Mouse (Mus musculus) urinary bladder, postnatal 36 days (tissue): ENCODE results near the gene Avpi1.

Source experiments
- DNase-seq, 2 experiments: peaks; one replicate each; pipeline ENCODE4 v3.0.0; 2022; ENCODE audit warnings: low spot score in 2 of 2, mixed read lengths in 1 of 2

The Avpi1 gene

DNA sequence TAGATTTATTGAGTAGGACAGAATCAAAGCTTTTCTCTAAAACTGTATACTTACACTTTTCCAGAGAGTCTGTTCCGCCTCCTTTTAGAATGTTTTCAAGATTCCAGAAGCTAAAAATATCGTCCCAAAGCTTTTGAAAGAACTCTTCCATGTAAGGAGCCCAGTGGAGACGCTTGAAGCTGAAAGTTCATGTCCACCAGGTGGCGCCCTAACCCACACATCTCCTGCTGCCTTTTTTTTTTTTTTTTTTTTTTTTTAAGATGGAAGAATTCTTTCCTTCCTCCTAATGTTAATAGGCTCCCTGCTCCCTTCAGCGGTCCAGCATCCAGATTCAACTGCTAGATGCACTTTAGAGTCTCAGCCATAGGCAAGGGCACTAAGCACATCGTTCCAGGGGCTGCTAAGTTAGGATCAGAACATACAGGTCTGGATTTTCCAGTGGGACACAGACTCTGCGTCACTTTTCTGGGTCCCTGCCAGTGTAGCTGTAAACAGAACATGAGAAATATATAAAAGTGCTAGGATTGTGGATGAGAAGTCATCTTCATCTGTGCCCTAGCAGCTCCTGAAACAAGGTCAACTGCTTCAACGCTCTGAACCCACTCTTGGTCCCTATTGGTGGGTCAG, 15.8 kb upstream of the Avpi1 start:
- peak; percentile 75 to 82 for DNase-seq

DNA sequence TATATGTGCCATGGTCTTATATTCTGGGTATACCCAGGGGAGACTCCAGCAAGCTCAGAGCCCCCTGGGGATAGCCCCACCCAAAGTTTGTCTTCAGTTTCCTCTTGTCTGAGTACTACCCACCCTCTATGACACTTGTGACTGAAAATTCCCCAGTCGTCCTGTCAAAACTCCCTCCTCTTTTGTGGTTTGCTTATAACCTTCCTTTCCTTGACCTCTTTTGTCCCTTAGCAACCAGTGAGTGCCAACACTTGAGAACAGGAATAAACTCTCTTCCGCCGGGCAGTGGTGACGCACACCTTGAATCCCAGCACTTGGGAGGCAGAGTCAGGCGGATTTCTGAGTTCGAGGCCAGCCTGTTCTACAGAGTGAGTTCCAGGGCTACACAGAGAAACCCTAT, 15.2 kb upstream of the Avpi1 start:
- no peak for DNase-seq

DNA sequence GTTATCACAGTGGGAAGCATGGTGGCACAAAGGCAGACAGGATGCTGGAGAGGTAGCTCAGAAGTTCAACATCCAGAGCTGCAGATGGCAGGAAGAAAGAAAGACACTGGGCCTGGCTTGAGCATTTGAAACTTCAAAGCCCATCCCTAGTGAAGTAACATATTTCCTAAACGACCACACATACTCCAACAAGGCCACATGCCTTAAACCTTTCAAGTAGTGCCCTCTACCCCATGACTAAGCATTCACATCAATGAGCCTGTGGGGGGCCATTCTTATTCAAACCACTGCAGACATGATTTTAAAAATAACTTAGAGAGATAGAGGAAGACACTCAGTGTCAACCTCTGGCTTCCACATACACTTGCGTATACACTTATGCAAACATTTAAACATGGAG, 13.9 kb upstream of the Avpi1 start:
- no peak for DNase-seq

DNA sequence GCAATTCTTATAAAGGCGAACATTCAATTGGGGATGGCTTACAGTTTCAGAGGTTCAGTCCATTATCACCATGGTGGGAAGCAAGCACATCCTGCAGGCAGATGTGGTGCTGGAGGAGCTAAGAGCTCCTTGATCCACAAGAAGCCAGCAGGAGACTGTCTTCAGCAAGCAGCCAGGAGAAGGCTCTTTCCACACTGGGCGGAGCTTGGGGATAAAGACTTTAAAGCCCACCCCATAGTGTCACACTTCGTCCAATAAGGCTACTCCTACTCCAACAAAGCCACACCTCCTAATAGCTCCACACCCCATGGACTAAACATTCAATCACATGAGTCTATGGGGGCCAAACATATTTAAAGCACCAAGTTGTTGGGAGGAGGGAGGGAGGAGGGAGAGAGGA, 13.1 kb upstream of the Avpi1 start:
- DNase-seq = no peak

DNA sequence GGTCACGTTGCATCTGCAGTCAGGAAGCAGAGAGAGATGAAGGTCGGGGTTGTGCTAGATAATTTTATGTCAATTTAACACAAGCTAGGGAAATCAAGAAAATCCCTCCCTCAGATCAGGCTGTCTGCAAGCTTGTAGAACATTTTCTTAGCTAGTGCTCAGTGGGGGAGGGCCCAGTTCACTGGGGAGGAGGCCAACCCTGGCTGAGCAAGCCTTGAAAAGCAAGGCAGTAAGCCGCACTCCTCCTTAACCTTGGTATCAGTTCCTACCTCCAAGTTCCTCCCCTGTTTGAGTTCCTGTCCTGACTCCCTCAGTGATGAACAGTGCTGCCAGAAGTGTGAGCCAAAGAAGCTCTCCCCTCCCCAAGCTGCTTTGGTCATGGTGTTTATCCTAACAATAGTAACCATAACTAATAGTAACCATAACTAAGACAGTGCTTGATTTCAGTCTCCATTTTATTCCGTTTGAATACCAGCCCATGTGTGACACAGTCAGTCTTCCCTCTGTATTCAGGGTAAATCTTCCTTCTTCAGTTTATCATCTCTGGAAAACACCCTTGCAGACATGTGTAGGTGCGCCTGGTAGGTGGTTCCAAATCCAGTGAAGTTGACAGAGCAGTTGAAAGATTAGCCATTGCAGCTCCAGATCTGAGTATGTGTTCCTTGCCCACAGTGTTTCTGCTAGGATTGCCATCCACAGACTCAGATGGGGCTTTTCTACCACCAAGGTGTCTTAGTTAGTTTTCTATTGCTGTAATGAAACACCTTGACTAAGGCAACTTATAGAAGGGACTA, 11.1 kb upstream of the Avpi1 start:
- DNase-seq = no peak

DNA sequence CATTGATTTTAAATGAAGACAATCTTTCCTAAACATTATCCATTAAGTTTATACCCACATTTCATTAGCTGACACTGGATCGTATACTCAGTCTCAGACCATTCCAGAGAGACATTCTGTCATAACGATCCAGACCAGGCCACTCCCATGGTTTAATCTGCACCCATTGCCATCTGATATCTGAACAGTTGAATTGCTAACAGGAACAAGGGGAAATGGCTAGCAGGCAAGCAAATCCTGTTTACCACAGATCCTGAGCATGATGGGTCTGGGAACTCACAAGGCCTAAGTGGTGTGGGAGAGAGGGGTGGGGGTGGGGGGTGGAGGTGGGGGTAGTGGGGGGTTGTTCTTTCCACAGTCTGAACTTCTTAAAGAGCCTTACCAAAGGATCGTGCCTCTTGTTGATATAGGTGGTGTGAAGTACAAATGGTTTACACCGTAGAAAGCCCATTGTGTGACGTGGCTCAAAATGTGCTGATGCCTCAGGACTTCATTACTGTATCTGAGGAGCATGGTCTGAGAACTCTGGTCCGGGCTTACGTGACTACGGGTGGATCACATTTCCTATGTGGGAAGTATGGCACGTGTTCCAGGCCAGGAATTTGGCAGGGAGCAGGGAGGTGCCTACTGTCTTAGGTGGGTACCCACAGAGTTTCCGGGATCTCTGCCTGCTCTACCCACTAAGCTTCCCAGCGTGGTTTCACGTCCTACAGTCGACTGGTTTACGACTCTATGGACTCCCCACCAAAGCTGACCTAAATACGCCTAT, 9.8 kb upstream of the Avpi1 start:
- no peak for DNase-seq

DNA sequence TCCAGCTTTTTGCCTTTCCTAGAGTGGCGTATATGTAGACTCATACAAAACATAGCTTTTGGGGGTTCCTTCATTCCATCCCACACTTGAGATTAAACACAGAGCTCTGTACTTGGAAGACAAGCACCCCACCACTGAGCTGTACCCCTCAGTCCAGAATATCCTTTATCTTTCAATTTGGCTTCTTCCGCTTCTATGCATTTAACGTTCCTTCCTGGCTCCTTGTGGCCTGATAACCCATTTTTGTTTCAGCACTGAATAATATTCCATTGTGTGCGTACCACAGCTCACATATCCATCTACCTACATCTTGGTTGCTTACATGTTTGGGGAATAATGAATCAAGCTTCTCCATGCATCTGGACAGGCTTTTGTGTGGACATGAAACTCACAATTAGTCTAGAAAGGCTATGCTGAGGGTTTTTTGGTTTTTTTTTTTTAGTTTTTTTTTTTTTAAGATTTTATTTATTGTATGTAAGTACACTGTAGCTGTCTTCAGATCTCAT, 8.4 kb upstream of the Avpi1 start:
- no peak for DNase-seq

DNA sequence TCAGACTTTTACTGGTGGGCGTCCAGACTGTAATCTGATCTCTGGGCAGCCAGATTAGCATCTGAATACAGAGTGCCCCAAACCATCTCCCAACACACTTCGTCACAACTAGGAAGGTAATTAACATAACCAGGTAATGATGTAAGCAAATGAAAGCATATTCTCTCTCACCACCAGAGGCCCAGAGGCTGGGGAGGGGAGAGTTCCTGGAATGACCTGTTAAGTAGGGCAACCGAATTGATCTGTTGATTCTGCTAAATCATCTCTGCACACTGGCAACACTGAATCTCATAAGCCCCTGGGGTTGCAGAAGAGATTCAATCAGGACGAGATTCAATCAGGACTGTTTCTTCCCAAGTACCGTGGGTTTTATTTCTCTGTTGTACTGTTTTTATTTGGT, 7.3 kb upstream of the Avpi1 start:
- no peak for DNase-seq

DNA sequence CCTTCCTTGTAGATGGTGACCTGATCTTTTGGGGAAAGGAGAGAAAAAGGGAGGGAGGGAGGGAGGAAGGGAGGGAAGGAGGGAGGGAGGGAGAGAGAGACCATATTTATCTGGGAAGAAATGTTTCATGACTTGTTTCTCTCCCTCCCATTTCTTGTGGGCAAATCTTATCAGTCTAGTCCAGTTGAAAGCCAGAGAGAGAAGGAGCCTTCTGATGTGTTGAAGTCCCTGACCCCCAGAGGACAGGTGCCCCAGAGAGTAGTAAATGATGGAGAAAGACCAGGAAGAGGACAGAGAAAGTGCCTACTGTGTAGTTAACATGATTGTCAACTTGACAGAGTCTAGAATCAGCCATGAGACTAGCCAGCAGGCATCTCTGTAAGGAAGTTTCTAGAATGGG, 6.2 kb upstream of the Avpi1 start:
- no peak for DNase-seq

DNA sequence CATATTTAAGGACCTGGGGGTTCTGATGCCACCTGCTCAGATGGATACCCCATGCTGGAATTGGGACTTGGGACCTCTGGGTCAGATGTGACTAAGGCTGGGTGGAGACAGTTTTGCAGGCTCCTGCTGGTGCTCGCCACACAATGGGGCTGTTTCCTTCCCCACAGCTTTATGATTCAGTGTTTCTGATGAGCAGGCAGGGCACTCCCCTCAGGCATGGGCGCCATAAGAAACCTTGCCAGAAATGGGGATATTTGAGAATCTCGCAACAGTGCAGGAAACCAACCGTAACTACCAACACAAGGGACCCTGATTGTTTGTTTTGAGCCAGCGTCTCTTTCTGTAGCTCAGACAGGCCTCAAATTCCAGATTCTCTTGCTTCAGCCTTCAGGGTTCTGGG, 2.2 kb upstream of the Avpi1 start:
- no peak for DNase-seq

DNA sequence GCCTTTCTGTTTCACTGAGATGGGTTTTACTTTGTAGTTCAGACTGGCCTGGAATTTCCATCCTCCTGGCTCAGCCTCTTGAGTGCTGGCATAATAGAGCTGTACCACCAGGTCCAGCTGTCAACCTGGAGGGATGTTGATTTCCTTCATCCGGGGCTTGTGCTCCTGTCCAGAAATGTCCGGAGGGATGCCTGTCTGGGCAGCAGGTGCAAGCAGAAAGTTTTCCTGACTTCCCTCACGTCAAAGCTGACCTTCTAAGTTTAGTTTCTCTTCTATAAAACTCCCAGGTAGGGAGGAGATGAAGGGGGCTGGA, 1.4 kb upstream of the Avpi1 start:
- DNase-seq = no peak

DNA sequence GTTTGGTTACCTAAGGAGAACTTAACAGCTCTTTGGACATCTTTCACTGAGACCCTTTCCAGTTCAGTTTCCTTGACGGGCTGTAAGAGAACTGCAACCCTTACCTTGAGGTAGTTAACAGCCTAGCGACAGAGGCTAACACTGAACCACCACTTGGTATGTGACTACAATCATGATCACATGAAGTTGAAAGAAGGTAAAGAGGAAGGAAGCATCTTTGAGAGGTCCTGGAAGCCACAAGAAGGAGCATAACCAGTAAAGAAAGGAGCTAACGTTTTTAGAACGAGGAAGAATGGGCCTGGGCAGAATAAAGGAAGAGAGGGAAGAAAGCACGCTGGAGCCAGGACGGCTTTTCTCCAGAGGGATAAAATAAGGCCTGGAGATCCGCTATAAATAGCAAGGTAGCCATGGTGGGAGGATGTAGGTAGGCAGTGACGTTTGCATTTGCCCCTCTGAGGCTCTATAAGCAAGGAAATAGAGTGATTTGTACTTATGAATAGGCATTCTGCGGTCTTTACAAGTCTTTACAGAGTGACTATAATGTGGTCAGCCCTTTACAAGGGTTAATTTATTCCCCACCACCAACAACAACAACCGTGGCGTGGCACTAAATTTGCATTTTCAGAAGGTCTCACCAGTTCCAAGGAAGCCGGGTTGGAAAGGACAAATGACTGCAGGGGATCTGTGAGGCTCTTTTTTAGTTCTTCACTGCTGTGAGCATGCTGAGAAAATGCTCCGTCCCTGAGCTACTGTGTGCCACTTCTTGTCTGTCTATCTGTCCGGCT, 842 bp upstream of the Avpi1 start:
- no peak for DNase-seq

DNA sequence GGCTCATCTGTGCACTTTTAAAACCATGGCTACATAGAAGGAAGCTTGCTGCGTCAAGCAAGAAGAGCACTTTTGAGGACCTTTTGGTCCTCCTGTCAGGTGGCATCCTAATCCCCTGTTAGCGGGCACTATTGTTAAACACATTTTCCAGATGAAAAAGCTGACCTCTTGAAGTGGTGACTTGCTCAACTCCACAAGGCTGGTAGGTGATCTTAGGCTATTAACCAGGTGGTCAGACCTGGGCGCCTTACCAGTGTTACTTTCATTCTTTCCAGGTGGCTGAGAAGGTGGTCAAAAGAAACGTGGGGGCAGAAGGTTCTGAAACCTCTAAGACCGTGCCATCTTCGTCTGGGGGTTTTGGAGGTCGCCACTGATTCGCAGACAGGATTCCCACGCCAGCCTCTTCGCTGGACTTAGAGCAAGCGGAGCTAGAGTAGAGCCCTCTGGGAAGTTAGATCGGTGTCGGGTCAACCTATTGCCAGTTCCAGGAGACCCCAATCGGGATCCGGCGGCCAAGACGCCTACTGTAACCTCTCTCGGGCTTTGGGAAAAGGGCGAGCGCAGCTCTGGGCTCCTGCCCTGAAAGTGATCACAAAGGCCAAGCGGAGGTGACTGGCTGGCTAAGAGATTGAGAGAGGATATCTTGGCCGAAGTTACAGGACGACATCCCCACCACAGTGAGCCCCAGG, 663 bp downstream of the Avpi1 start:
- no peak for DNase-seq

DNA sequence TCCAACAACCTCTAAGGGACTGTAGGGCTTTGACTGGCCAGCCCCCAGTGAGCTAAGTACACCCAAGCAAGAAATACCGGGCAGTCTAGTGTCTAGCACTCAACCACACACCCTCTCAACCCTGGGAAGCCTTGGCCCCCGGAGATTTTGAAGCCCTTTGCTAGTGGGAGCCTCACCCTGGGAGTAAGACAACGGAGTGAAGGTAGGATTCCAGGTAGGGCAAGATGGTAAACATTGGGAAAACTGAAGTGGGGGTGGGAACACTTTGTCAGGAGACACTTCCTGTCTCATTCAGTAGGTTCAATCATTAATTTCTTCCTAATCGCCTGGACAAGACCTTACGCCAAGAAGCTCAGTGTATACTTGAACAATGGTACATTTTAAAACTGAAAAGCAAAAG, 1.8 kb downstream of the Avpi1 start:
- DNase-seq = no peak

DNA sequence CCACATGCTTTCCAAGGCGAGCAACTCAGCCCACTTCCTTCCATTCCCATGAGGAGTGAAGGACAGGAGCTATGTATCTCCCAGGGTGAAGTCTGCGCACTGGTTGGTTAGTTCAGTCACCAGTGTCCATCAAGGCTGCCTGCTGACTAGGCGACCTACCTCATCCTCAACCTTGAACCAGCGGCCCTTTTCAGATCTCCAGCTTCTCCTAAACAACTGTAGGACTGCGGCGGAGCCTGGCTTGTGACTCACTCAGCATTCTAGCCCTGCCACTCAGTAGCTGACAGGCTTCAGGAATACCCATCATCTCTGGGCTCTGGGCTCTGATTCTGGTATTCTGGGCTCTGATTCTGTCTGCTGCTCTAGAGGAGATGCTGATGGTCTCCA, 2.6 kb downstream of the Avpi1 start:
- DNase-seq = no peak

DNA sequence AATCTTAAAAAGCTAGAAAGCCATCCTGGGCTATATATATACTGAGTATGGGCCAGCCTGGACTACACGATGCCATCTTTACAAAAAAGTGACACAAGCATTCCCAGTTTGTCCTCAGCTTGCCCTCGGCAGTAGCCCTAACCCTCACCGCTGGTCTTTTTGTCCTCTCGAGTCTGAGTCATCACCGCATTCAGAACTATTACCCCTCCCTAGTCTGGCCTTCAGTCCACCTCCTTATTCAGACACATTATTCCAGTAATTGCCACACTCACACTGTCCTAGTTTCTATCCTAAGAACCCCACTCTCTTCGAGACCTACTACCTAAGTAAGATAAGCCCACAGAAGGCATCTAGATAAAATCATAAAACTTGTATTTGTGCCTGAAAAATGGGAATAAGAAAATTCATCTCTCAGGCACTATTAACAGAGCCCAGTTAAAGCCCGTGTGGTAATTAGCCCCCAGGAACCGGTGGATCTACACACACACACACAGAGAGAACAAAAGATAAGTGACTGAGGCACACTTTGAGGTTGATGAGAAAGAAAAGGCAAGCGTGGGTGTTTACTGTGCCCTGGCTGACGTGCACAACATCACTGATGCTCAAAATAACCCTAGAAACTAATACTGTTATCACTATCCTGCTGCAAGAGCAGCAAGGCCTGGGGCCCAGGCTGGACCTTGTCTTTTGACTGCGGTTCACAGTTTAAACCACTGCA, 3.2 kb downstream of the Avpi1 start:
- DNase-seq = no peak

DNA sequence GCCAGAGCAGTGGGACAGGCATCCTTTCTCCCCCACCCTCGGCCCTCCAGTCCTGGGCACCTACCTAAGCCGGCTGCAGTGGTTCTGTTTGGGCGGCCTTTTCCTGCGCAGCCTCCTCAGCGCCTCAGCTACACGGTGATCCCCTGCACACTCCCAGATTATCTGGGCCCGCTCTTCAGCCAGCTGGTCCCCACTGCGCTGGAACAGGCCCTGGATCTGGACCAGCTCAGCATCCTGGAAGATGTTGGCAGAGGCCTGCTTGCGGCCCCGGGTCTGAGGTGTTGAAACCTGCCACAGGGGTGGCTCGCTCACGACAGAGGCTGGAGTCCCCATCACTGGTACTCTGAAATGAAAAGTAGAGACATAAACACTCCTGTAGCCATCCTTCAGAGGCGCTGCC, 4.2 kb downstream of the Avpi1 start:
- DNase-seq = no peak

DNA sequence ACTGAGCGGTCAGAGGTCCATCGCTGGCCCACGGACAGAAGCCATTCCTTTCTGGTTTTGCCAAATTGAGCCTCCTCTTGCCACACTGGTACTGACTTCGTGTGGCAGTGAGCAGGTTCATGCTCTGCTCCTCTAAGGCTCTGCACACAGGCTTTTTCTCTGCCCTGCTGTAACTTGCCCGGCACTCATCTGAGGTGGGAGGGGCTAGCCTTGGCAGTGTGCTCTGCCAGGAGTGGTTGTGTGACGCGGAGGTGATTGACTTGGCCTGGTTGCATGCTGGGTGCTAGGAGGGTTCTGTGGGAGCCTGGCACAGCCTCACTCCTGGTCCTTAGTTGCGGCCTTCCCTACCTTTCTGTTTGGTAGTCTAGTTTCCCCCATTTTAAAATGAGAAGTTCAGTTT, 8.4 kb downstream of the Avpi1 start:
- no peak for DNase-seq

DNA sequence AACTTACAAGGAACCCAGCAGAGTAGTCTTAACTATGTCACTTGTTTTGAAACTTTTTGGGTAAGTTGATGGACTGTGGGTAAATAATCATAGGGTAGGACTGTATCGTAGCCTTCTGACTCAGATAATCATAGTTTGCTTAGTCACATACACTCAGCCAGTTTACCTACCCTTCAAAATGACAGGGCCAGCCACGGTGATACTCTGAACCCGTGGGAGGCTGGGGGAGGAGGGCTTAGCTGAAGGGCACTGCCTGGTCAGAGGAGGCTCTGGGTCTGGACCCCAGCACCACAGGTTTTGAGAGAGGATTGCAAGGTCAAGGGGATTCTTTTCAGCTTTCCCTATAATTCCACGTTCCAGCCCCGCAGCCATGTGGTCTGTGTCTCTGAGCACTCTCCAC, 10.3 kb downstream of the Avpi1 start:
- no peak for DNase-seq

DNA sequence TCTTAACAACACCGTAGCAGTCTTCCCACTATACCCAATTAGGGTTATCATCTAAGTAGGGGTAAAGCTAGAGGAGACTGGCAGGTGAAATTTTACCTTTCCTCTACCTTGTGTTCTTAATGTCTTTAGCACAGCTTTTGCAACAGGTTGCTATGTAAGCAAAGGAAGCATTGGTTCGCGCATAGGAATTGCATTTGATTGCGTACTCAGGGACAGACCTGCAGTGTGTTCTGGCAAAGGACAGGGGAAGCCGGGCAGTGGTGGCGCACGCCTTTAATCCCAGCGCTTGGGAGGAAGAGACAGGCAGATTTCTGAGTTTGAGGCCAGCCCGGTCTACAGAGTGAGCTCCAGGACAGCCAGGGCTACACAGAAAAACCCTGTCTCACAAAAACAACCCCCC, 10.7 kb downstream of the Avpi1 start:
- no peak for DNase-seq

DNA sequence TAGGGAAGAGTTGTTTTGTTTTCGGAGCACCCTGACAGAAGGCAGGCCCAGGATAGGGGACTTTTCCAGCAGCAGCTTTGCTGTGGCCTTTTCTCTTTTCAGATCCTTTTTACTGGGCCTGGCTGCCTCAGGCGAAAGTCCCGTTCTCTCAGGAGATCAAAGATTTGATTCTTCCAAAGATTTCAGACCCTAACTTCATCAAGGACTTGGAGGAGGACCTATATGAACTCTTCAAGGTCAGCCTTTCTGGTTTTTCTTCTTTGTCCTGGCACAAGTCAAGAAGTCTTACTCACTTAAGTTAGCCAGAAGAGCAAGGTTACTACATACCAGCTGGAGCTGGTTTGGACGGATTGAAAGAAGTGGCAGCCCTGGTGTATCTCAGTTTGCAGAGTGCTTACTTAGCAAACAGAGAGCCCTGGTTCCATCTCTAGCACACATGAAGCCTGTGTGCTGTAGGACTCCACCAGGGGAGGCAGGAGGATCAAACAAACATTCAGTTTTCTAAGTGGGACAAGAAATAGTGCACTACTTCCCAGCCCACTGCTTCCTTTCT, 13.0 kb downstream of the Avpi1 start:
- no peak for DNase-seq
